Mouse (Mus musculus) megakaryocyte, adult 5-6 weeks (primary cell): Measurements from ENCODE around the gene Olfr870. TPM values are rescaled to one million over a fixed set of nuclear protein-coding genes. Genes with fewer than 3 reads are reported as not detected.
"Not testable (repeated sequence)": the region's sequence is repeated elsewhere in the genome, so short reads cannot be mapped to it uniquely, and the experiment has no call there.

Source experiments
- ATAC-seq: 2 replicates; pipeline ENCODE4 v1.8.0; 2016; ENCODE audit warnings: mild to moderate bottlenecking, inconsistent platforms; ENCODE audit not compliant: poor library complexity, severe bottlenecking
- total RNA-seq, 2 experiments: library from RNA; stranded (forward) in 1 of 2; stranded (reverse) in 1 of 2; fragments of 153-499, 151-499 nt in 1 of 2; fragments of 221-1000, 200-1000 nt in 1 of 2; gene quantifications; 2 replicates each; pipeline versions ENCODE4 v1.2.3 to v1.2.4; 2015 to 2017

Gene Olfr870
- total RNA-seq (2015): not detected in 2 replicates
- not detected in 2 replicates for total RNA-seq (2017)

GRCm38 (mm10) chr9:20173957-20174356 is at the start of gene Olfr870:
TSS of gene Olfr870 (minus strand) at chr9:20174057.
- ATAC-seq: no peak

- ATAC-seq: no peak
Observed at GRCm38 (mm10) chr9:20211907-20212306, 38.0 kb upstream of the Olfr870 start, which contains the start of gene Olfr871. TSS of gene Olfr871 (plus strand) at chr9:20212207.

GRCm38 (mm10) chr9:20211477-20211876 is 37.6 kb upstream of the Olfr870 start:
- ATAC-seq: no peak

GRCm38 (mm10) chr9:20210812-20211211 is 37.0 kb upstream of the Olfr870 start:
- ATAC-seq: no peak

GRCm38 (mm10) chr9:20203413-20203984 is 29.6 kb upstream of the Olfr870 start:
- not testable (repeated sequence) for ATAC-seq

GRCm38 (mm10) chr9:20202131-20202530 is 28.3 kb upstream of the Olfr870 start:
- ATAC-seq: no peak

GRCm38 (mm10) chr9:20179463-20179862 is 5.6 kb upstream of the Olfr870 start:
- no peak for ATAC-seq

GRCm38 (mm10) chr9:20149706-20150105 is 24.2 kb downstream of the Olfr870 start:
- no peak for ATAC-seq

GRCm38 (mm10) chr9:20128709-20129108 is 45.1 kb downstream of the Olfr870 start, which contains the start of gene Olfr869:
TSS of gene Olfr869 (plus strand) at chr9:20129009.
- ATAC-seq: no peak

Other genes starting within 250 kb of the Olfr870 start
- not detected in 2 replicates for gene Olfr866, start 146.0 kb downstream of the Olfr870 start, total RNA-seq (2015)
- not detected in 2 replicates for gene Olfr866, start 146.0 kb downstream of the Olfr870 start, total RNA-seq (2017)
- not detected in 2 replicates for gene Olfr867, start 116.5 kb downstream of the Olfr870 start, total RNA-seq (2015)
- gene Olfr867, start 116.5 kb downstream of the Olfr870 start, total RNA-seq (2017): not detected in 2 replicates
- gene Olfr868, start 75.4 kb downstream of the Olfr870 start, total RNA-seq (2015): not detected in 2 replicates
- gene Olfr868, start 75.4 kb downstream of the Olfr870 start, total RNA-seq (2017): not detected in 2 replicates
- gene Olfr869, start 45.0 kb downstream of the Olfr870 start, total RNA-seq (2015): not detected in 2 replicates
- gene Olfr869, start 45.0 kb downstream of the Olfr870 start, total RNA-seq (2017): not detected in 2 replicates
- gene Olfr871, start 38.1 kb upstream of the Olfr870 start, total RNA-seq (2015): not detected in 2 replicates
- gene Olfr871, start 38.1 kb upstream of the Olfr870 start, total RNA-seq (2017): not detected in 2 replicates
- gene Olfr872, start 63.1 kb upstream of the Olfr870 start, total RNA-seq (2015): not detected in 2 replicates
- not detected in 2 replicates for gene Olfr872, start 63.1 kb upstream of the Olfr870 start, total RNA-seq (2017)
- not detected in 2 replicates for gene Olfr39, start 108.3 kb upstream of the Olfr870 start, total RNA-seq (2015)
- gene Olfr39, start 108.3 kb upstream of the Olfr870 start, total RNA-seq (2017): not detected in 2 replicates
- gene Olfr873, start 124.5 kb upstream of the Olfr870 start, total RNA-seq (2015): not detected in 2 replicates
- gene Olfr873, start 124.5 kb upstream of the Olfr870 start, total RNA-seq (2017): not detected in 2 replicates
- gene Olfr18, start 162.0 kb upstream of the Olfr870 start, total RNA-seq (2015): not detected in 2 replicates
- gene Olfr18, start 162.0 kb upstream of the Olfr870 start, total RNA-seq (2017): not detected in 2 replicates
- gene Zfp560, start 211.1 kb upstream of the Olfr870 start, total RNA-seq (2015): 7.1 and 9.2 TPM in 2 replicates
- 0.70 and 4.5 TPM in 2 replicates for gene Zfp560, start 211.1 kb upstream of the Olfr870 start, total RNA-seq (2017)